Mouse (Mus musculus) lung, embryonic 14.5 days (tissue): ENCODE measurements around the gene Wdr60. TPM values are rescaled to one million over a fixed set of nuclear protein-coding genes. Genes with fewer than 3 reads are reported as not detected.

Source experiments
- ATAC-seq: fragments of 200-750 bp; cut with Nextera tagmentation; 2 replicates; pipeline ENCODE4 v1.8.0; 2017; ENCODE audit warnings: mild to moderate bottlenecking, moderate TSS enrichment, moderate library complexity; ENCODE audit not compliant: insufficient read depth
- DNase-seq: peaks from one replicate; pipeline ENCODE4 v3.0.0-alpha.2; 2015
- H3K27ac ChIP-seq: fragments of 300-500 bp; sonication (generic); 2 replicates; pipeline ENCODE4 v1.5.1; 2014; ENCODE audit warnings: low read depth, mild to moderate bottlenecking, moderate library complexity
- H3K27me3 ChIP-seq: fragments of 300-500 bp; sonication (generic); 2 replicates; pipeline ENCODE4 v1.6.1; 2014; ENCODE audit warnings: low read length, control low read depth; ENCODE audit not compliant: insufficient read depth
- H3K36me3 ChIP-seq: fragments of 300-500 bp; sonication (generic); 2 replicates; pipeline ENCODE4 v1.6.1; 2014; ENCODE audit warnings: control low read depth; ENCODE audit not compliant: insufficient read depth
- H3K4me1 ChIP-seq: fragments of 300-500 bp; sonication (generic); 2 replicates; pipeline ENCODE4 v1.6.1; 2014; ENCODE audit warnings: antibody characterized with exemption, control low read depth; ENCODE audit not compliant: insufficient read depth
- H3K4me2 ChIP-seq: fragments of 300-500 bp; sonication (generic); 2 replicates; pipeline ENCODE4 v1.6.1; 2014; ENCODE audit warnings: mild to moderate bottlenecking
- H3K4me3 ChIP-seq: fragments of 300-500 bp; sonication (generic); 2 replicates; pipeline ENCODE4 v1.5.1; 2014; ENCODE audit warnings: low read depth, low read length
- H3K9ac ChIP-seq: fragments of 300-500 bp; sonication (generic); 2 replicates; pipeline ENCODE4 v1.6.1; 2014
- H3K9me3 ChIP-seq: fragments of 300-500 bp; sonication (generic); 2 replicates; pipeline ENCODE4 v1.6.1; 2016; ENCODE audit warnings: low read depth, low read length, control low read depth
- CTCF ChIP-seq: IDR thresholded peaks from 2 replicates; pipeline ENCODE4 v1.5.1; 2016; ENCODE audit warnings: antibody characterized with exemption, low read depth
- WGBS: fragments of 180-500 bp; shearing (Covaris S2); extraction: QIAGEN DNeasy Blood & Tissue Kit; methylation state at CpG from one replicate; pipeline ENCODE4 v1.1.7; 2014; 5-methylcytosine and 5-hydroxymethylcytosine counted together
- polyA plus RNA-seq: library from polyadenylated mRNA; unstranded; fragments of >200 nt; fragmentation: Nextera tagmentation; extraction: Ambion mirVana; gene quantifications from 2 replicates; pipeline ENCODE4 v1.2.1, GENCODE M21; 2014

The Wdr60 gene
- polyA plus RNA-seq, 1 experiment from 2014 or later = 16.4 TPM

DNA sequence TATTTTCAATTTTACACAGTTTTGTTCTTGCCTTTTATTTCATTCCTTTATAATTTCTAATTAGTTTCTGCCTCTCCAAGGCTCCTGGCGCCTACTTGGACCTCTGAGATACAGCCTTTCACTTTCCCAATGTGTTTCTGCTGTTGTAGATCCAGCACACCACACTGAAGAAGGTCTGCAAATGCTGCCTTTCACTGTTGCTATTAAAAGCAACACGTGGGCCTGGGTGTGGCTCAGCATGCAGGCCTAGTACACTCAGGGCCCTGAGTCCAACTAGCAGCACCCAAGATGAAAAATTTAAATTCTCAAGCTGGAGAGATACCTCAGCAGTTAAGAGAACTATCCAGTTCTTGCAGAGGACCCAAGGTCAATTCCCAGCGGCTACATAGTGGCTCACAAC, 26.2 kb downstream of the Wdr60 start:
- ATAC-seq = no peak

GRCm38 (mm10) chr12:116235356-116235755, 27.5 kb downstream of the Wdr60 start:
- H3K9me3 ChIP-seq = no peaks in the 10 kb centered on the region
- no peak overlapping the region for H3K4me3 ChIP-seq
- TF ChIP-seq CTCF = peak; percentile 19; the same call in 1 of the 2 replicates
- 73% methylated on average over 4 of the region's 4 CpGs for WGBS
- ATAC-seq = no peak
- H3K4me1 ChIP-seq = no peaks in the 10 kb centered on the region
- peak; percentile 11 for DNase-seq
- H3K4me2 ChIP-seq = no peak overlapping the region
- H3K9ac ChIP-seq = no peak overlapping the region
- no peak overlapping the region for H3K27ac ChIP-seq
- H3K36me3 ChIP-seq = no peaks in the 10 kb centered on the region
- H3K27me3 ChIP-seq = no peaks in the 10 kb centered on the region

More for the DNA sequence above, 26.2 kb downstream of the Wdr60 start:
- Histone ChIP-seq H3K4me3 (no peak overlapping the region), H3K27me3 (no peaks in the 10 kb centered on the region), H3K4me1 (no peaks in the 10 kb centered on the region), H3K36me3 (0 out of 2 replicates have a peak, but pooled peaks cover 5% of the 10 kb centered on the region), H3K4me2 (no peak overlapping the region), H3K9ac (no peak overlapping the region), H3K9me3 (no peaks in the 10 kb centered on the region), H3K27ac (no peak overlapping the region)
- TF ChIP-seq CTCF = no peak
- DNase-seq = no peak
- WGBS = 75% methylated on average over 3 of the region's 3 CpGs

DNA sequence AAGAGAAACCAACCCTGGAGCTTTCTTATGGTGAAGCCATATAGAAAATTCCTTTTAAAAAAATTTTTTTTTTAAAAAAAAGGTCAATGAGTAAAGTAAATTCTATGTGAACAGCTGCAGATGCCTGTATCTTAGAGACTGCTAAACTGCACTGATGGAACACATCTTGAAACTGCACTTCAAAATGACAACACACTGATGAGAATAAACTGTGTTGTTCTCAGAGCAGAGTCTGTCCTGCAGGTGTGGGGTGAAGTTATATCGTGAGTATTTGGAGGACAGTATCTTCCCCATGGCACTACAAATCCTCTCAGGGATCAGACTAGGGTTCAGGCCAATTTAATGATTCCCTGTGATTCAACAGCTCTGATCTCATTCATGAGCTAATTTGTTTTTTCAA, 30.8 kb downstream of the Wdr60 start:
- Histone ChIP-seq H3K9me3 (no peaks in the 10 kb centered on the region), H3K9ac (no peak overlapping the region), H3K27ac (peak overlapping the region; percentile 60), H3K36me3 (no peaks in the 10 kb centered on the region), H3K4me2 (peak overlapping the region; percentile 36; the same call in 1 of the 2 replicates), H3K27me3 (no peaks in the 10 kb centered on the region), H3K4me1 (no peaks in the 10 kb centered on the region), H3K4me3 (no peak overlapping the region)
- WGBS = 74% methylated on average over 1 of the region's 1 CpGs
- DNase-seq (no peak), ATAC-seq (peak; percentile 21; the same call in 1 of the 2 replicates)
- no peak for TF ChIP-seq CTCF

DNA sequence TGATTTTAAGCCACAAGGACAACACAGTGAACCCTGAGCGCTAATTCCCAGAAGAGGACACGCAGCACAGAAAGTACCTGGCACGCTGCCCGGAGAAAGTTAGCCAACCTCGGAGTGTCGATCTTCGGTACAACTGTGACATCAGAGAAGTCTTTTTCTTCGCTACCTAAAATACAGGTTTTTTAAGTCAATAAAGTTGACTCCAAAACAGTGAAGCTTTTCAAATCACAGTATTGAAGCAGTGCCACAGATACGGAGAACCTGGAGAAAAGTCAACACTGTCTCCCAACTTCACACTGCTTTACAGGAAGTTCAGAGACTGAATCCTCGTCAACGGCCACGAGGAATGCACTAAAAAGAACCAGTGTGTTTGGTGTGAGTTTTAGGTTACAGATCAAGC, 31.2 kb downstream of the Wdr60 start:
- 41% methylated on average over 12 of the region's 12 CpGs for WGBS
- DNase-seq = peak; percentile 87

GRCm38 (mm10) chr12:116229451-116229850, 33.4 kb downstream of the Wdr60 start:
- Histone ChIP-seq H3K36me3 (peaks cover 8% of the 10 kb centered on the region; the same call in 1 of the 2 replicates), H3K4me1 (no peaks in the 10 kb centered on the region), H3K27ac (no peak overlapping the region), H3K9ac (no peak overlapping the region), H3K9me3 (no peaks in the 10 kb centered on the region), H3K4me2 (no peak overlapping the region), H3K4me3 (no peak overlapping the region), H3K27me3 (no peaks in the 10 kb centered on the region)
- ATAC-seq = no peak
- 60% methylated on average over 3 of the region's 3 CpGs for WGBS
- DNase-seq = no peak
- TF ChIP-seq CTCF = no peak

More for the DNA sequence above, 31.2 kb downstream of the Wdr60 start:
- H3K27ac ChIP-seq = peak overlapping the region; percentile 60
- no peak overlapping the region for H3K4me3 ChIP-seq
- TF ChIP-seq CTCF = no peak
- no peaks in the 10 kb centered on the region for H3K27me3 ChIP-seq
- no peaks in the 10 kb centered on the region for H3K9me3 ChIP-seq
- H3K9ac ChIP-seq = no peak overlapping the region
- H3K4me2 ChIP-seq = peak overlapping the region; percentile 36; the same call in 1 of the 2 replicates
- peak; percentile 81 for ATAC-seq
- no peaks in the 10 kb centered on the region for H3K4me1 ChIP-seq
- no peaks in the 10 kb centered on the region for H3K36me3 ChIP-seq

GRCm38 (mm10) chr12:116226289-116227057, 36.3 kb downstream of the Wdr60 start:
- Histone ChIP-seq H3K9ac (no peak overlapping the region), H3K4me1 (no peaks in the 10 kb centered on the region)
- 80% methylated on average over 10 of the region's 10 CpGs for WGBS

DNA sequence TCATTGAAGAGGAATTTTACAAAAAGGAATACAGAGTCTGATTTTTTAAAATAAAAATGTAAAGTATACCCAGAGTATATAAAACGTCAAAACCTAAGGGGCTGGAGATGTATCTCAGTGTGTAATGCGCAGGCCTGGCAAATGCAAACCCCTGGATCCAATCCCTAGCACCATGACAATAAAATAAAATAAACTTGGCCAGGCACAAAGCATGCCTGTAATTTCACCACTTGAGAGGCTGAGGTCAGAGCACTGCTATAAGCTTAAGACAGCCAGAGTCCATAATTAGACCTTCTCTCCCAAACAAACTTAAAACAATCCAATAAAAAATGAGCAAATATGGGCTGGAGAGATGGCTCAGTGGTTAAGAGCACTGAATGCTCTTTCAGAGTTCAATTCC, 39.7 kb downstream of the Wdr60 start:
- no peak overlapping the region for H3K9ac ChIP-seq
- no peak for ATAC-seq
- TF ChIP-seq CTCF = no peak
- H3K4me2 ChIP-seq = no peak overlapping the region
- no peak overlapping the region for H3K4me3 ChIP-seq
- 85% methylated on average over 2 of the region's 2 CpGs for whole genome bisulfite sequencing
- peaks cover 21% of the 10 kb centered on the region; the same call in 1 of the 2 replicates for H3K36me3 ChIP-seq
- no peak for DNase-seq
- no peak overlapping the region for H3K27ac ChIP-seq
- H3K27me3 ChIP-seq = no peaks in the 10 kb centered on the region
- H3K9me3 ChIP-seq = no peaks in the 10 kb centered on the region
- no peaks in the 10 kb centered on the region for H3K4me1 ChIP-seq

More at GRCm38 (mm10) chr12:116226289-116227057, 36.3 kb downstream of the Wdr60 start:
- TF ChIP-seq CTCF = no peak
- no peak for ATAC-seq
- DNase-seq = no peak
- H3K27ac ChIP-seq = no peak overlapping the region
- H3K36me3 ChIP-seq = peaks cover 14% of the 10 kb centered on the region; the same call in 1 of the 2 replicates
- no peak overlapping the region for H3K4me3 ChIP-seq
- no peak overlapping the region for H3K4me2 ChIP-seq
- H3K9me3 ChIP-seq = no peaks in the 10 kb centered on the region
- H3K27me3 ChIP-seq = no peaks in the 10 kb centered on the region
